In genomic region chr11:81531906-81532305, GRCm38 (mm10) we compare ENCODE assay signal across 11 mouse cellular contexts.
DNase-seq lines count a peak whose midpoint lies in the region; ATAC-seq and TF ChIP-seq lines count a peak whose summit lies in the region.
"Had no signal": no experiment of that assay in that cellular context is flagged by ENCODE, and none has a peak within 500 bp of the region (broad histone marks: within the 10 kb centered on the region; RNA-seq: fewer than 3 reads in every experiment).

No protein-coding gene starts in this region.

- H3K36me3 ChIP-seq in testis, adult 2 months (ENCODE audit: control insufficient read depth, insufficient read depth, low read length), result no peaks in the 10 kb centered on the region
- H3K36me3 ChIP-seq in limb, embryonic 11.5 days (ENCODE audit: control insufficient read depth, insufficient read depth, low read length), result no peaks in the 10 kb centered on the region

- ATAC-seq in limb, embryonic 11.5 days (ENCODE audit: insufficient number of reproducible peaks, low FRiP score, low TSS enrichment, low read depth), result no peak; the same call in 1 of the 2 replicates

- no peak overlapping the region for H3K27ac ChIP-seq in testis, adult 2 months (ENCODE audit: control insufficient read depth, insufficient read depth, low read depth, low read length)
- H3K27ac ChIP-seq in limb, embryonic 11.5 days (replicated peaks; ENCODE audit: low read depth, low read length), result no peak overlapping the region

- H3K4me1 ChIP-seq in testis, adult 2 months (ENCODE audit: control insufficient read depth, insufficient read depth, low read length), result no peaks in the 10 kb centered on the region
- no peaks in the 10 kb centered on the region for H3K4me1 ChIP-seq in limb, embryonic 11.5 days (ENCODE audit: control insufficient read depth, insufficient read depth, low read length)

- 2% methylated on average over 6 of the region's 6 CpGs for WGBS in limb, embryonic 11.5 days

- no peak overlapping the region for H3K4me2 ChIP-seq in limb, embryonic 11.5 days (ENCODE audit: low read depth, severe bottlenecking)

- H3K9ac ChIP-seq in limb, embryonic 11.5 days (ENCODE audit: low read length), result no peak overlapping the region

- DNase-seq in adrenal gland, adult 2 months, result peak; percentile 7
- DNase-seq in adrenal gland, adult 18-20 months (ENCODE audit: low spot score in 2 of 2), result no peak
- no peak for DNase-seq in testis, postnatal 14 days (ENCODE audit: low spot score)
- DNase-seq in limb, embryonic 11.5 days (ENCODE audit: low spot score), result peak; percentile 64
- DNase-seq in yolk sac, embryonic 10.5 days (ENCODE audit: low spot score), result peak; percentile 5
- DNase-seq in ovary, postnatal 14 days (ENCODE audit: low spot score), result no peak
- DNase-seq in right cerebral cortex, adult 18-20 months, result no peak
- DNase-seq: kidney, adult 9 months; lung, postnatal 4 days; right cerebral cortex, postnatal 25 days had no signal

- peak overlapping the region; percentile 73 for H3K4me3 ChIP-seq in testis, adult 2 months (ENCODE audit: control insufficient read depth, low read depth, low read length)
- H3K4me3 ChIP-seq in limb, embryonic 11.5 days (ENCODE audit: low read depth, low read length), result no peak overlapping the region

- no peaks in the 10 kb centered on the region for H3K9me3 ChIP-seq in limb, embryonic 11.5 days (ENCODE audit: control insufficient read depth, low read length)

- no peak for TF ChIP-seq POLR2A in testis, adult 2 months (IDR thresholded peaks at IDR 0.05; ENCODE audit: control insufficient read depth, low read depth, low read length)

- TF ChIP-seq CTCF in testis, adult 2 months (IDR thresholded peaks at IDR 0.05; ENCODE audit: control insufficient read depth, insufficient read depth, insufficient replicate concordance, low read depth, low read length), result no peak

- no peaks in the 10 kb centered on the region for H3K27me3 ChIP-seq in testis, adult 2 months (ENCODE audit: control insufficient read depth, insufficient read depth, low read length)
- H3K27me3 ChIP-seq in limb, embryonic 11.5 days (ENCODE audit: control insufficient read depth, insufficient read depth, low read length), result no peaks in the 10 kb centered on the region

Comparison
In these comparisons a context has a peak if more than half of its experiments do, and no peak if none do; other contexts are left out.
1. DNase-seq: peak in adrenal gland, adult 2 months (single experiment), limb, embryonic 11.5 days (single experiment) and yolk sac, embryonic 10.5 days (single experiment); none in adrenal gland, adult 18-20 months (0 of 2), testis, postnatal 14 days (single experiment), ovary, postnatal 14 days (single experiment) and right cerebral cortex, adult 18-20 months (single experiment).